Mouse (Mus musculus) heart, postnatal 4 days (tissue): Measurements from ENCODE around the gene Igfbpl1. TPM values are rescaled to one million over a fixed set of nuclear protein-coding genes. Genes with fewer than 3 reads are reported as not detected.
A peak's percentile ranks its signal among the peaks of the same experiment; 100 is the strongest.

Experiments used
- DNase-seq: peaks from one replicate; pipeline ENCODE4 v3.0.0; 2021
- total RNA-seq, 2 experiments: library from RNA; stranded (reverse); gene quantifications; 2 replicates each; pipeline ENCODE4 v1.2.3; 2021

Gene Igfbpl1
- total RNA-seq, 2 experiments from 2014 or later, result 7.3 to 7.5 TPM

DNA sequence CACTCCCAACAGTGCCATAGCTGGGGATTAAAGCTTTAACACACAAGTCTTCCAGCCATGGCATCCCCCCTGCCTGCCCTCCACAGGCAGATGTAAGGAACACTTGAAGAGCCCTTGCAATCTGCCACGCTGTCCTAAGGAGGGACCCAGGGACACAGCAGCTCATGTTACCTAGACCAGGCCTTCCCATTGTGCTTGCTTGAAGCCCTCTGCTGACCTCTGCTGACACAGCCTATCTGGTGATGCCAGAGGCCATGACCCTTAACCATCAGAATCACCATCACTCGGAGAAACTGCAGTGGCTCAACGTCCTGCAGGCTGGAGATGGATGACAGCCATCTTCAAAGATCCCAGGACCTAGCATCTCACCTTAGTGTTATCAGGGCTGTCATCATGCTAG, 4.7 kb downstream of the Igfbpl1 start:
- no peak for DNase-seq

DNA sequence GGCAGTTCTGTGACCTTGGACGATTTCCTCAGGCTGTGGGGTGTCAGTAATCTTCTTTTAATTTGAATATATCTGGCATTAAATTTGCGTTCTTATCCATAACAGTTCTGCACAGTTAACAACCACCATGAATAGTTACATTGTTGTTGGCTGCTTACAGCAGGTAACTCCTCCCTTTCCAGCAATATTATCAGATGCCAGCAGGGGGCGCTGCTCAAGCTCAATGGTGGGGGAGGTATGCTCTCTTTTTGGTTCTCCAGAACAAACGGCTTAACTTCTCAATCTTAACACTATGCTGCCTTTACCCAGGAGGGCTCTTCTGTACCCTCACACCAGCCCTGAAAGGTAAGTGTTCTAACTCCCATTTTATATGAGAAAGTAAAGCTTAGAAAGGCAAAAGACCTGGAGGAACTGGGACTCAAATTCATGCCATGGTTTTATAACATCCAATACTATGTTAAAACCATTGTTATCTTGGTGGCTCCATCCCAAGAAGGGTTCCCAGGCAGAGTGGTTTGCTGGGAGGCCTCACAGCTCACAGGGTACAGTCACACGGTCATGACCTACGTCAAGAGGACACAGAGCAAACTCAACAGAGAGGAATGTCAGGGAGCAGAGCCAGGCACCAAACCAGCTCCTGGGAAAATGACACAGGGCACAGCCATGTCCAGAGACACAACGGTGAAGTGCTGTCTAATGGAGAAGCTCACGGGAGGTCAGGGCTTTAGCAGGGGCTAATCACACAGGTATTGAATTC, 6.5 kb downstream of the Igfbpl1 start:
- peak; percentile 88 for DNase-seq

DNA sequence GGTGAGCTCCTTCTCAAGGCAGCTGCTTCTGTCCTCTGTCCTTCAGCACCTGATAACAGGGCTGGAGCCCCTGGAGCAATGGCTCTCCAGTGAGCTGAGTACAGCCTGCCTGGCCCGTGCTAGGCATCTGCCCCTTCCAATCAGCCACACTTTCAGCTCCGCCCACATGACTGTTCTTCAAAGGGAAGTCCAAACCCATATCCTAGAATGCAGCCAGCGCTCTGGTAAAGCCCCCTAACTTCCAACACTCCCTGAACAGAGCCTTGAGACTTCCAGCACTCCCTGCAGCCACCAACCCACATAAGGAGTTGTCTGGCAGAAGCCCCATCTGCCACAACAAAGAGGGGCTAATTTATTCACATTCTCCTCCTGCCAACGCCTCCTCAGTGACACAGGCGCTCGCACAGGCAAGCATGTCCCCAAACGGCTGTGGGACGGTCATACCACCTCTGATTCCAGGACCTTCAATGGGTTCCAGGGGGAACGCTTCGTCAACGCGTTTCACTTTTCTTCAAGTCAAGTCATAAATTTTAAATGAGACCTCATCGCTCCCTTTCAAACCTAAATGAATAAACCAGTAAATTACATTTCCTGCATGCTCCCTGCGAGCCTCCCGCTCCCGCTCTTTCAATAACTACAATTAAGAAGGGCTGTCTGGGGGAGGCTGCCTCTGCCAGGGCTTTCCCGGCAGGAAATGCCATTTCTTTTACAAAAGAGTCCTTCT, 7.4 kb downstream of the Igfbpl1 start:
- peak; percentile 73 for DNase-seq

DNA sequence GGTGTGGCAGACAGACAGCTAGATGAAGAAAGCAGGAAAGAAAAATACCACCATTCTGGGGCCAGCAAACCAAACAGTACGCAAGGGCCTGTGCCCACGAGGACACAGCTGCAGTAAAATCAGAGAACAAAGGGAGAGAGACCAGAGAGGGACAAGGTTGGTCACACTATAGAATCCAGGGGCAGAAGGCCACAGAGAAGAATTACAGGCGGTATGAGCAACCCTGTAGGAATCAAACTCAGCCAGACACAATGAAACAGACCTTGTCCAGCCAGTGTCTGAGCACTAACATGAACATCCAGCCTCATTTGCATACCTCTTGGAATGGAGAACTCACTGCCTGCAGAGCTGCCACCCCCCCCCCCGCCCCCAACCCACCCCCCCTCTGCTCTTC, 7.9 kb downstream of the Igfbpl1 start:
- DNase-seq, result no peak

DNA sequence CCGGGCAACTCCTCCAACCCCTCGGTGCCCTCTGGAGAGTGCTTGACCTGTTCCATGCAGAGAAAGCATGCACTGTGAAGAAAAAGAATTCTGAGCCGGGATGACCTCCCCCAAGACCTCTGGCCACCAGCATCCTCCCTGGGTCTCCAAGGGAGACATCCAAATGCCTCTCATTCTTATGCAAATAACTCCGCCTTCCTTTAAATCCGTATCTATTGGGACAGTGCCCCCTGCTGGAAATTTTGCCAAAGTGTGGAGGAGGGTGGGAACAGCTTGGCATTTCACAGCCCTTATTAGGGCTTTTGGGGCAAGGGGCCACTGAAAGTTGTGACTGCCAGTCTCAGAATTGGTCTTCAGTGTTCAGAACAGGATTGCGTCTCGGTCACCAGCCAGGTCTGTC, 11.2 kb downstream of the Igfbpl1 start:
- peak; percentile 75 for DNase-seq

DNA sequence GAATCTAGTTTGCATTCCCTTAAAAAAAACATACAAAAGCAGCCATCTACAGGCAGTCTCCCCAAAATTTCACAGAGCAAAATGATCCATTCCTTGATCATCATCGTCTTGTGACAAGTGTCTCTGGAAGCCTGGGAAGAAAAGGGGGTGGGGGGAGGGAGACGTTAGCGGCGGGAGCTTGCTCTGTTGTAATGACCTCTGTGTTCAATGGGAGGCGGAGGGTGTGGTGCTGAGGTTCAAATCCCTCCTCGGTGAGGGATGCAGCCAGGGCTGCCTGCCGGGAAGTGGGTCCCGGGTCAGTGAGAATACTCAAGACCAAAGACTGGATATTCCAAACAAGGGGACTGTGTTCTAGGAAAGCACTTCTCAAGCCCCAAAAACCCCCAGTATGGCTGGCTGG, 15.5 kb downstream of the Igfbpl1 start:
- DNase-seq, result no peak

DNA sequence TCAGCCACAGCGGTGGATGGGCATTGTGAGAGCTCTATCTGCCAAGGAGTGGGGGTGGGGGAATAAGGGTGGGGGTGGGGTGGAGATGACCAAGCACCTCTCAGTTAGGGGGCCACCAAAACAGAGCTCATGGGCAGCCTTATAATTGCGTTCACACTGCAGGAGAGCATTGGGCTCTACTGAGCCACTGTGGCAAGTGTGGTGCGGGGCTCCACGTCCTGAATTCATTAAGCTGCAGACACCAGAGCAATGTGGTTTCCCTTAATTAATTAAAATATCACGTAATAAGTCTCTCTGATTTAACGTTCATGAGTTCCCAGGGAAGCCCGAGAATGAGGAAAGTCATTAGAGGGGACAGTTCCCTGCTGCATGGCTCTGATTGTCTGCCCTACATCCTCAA, 18.7 kb downstream of the Igfbpl1 start:
- DNase-seq, result no peak

DNA sequence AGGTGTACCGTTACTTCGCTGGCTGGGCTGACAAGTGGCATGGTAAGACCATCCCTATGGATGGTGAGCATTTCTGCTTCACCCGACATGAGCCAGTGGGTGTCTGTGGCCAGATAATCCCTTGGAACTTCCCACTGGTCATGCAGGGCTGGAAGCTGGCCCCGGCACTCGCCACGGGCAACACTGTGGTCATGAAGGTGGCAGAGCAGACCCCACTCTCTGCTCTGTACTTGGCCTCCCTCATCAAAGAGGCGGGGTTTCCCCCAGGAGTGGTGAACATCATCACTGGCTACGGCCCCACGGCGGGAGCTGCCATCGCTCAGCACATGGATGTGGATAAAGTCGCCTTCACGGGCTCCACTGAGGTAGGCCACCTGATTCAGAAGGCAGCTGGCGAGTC, 23.8 kb downstream of the Igfbpl1 start:
- no peak for DNase-seq

DNA sequence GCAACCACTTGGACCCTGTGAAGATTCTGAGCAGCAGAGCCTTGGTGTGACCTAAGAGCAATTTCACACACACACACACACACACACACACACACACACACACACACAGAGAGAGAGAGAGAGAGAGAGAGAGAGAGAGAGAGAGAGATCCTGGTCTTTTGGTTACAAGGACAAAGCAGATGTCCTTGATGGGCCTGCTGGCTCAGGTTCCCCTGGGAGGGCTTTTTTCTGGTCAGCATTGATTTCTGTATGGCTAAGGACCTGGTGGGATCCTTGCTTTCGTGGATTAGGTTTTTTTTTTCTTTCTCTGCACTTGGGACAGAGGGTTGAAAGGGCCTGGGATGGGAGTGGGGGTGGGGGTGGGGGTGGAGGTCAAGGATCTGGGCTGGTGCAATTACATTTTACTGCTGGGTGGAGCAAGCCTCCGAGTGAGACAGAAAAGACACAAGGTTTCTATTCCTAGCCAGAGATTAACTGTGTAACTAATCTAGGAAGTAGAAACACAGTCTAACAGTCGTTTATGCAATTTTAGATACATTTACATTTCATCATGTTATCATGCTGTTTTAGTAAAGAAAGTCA, 26.7 kb downstream of the Igfbpl1 start:
- no peak for DNase-seq

DNA sequence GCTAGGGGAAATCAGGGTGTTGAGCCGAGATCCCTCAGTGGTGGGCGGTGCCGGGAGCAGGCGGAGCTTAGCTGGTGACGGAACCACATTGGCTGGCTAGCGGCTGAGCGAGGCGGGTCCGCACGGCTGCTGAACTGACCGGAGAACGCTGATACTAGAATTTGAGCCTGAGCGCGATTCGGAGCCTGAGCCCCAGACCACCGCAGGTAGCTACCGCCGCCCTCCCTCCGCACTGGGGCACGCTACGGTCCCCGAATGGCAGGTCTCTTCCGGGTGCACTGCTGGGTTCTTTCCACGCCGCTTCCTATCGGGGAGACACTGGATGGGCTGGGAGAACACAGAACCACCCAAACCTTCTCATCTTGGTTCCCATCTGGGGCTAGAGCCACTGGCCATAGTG, 27.8 kb downstream of the Igfbpl1 start, which contains the start of gene Aldh1b1:
Gene Aldh1b1, plus strand, starts transcription at position 59 of the 400 bp plus-strand sequence.
- peak; percentile 84 for DNase-seq

DNA sequence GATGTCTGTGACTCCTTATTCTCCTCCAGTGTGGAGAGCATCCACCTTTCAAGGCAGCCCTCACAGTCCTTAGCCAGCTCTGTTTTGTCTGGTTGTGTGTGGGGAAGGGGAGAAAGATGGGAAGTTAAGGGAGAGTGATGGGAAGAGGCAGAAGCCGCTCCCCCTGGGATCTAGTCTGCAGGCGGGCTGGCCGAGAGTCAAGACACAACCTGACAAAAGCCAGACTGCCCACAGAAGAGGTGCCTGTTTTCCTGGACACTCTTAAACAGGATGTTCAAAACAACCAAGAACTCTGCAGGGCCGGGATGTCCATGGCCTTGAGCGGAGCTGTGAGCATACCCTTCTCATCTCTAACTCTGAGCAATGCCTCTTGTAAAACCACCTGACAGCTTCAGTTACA, 30.0 kb downstream of the Igfbpl1 start:
- DNase-seq, result no peak

DNA sequence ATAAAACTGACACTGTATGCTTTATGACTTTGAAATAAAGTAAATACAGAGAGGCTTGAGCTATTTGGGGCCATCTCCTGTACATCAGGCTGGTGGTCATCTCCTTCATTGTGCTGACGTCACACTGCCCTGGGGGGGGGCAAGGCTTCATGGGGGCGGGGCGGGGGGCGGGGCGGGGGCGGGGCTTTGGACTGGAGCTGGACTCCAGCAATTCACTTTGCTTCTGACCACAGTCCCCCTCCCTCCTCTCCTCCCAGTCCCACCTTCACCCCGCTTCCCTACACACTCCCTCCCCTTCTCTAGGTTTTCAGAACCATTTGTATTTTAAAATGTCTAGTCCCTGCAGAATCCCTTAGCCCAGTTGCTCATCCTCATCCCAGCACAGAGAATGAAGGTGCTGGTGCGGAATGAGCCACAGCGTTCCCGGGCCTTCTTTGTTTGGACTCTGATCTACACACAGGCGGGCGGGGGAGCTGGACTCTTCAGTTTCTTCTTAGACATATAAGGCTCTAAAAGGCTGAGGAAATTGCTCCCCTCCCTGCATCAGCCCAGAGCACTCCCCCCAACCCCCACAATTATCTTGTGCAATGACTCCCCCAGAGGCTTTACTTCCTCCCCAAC, 31.4 kb downstream of the Igfbpl1 start:
- peak; percentile 27 for DNase-seq

DNA sequence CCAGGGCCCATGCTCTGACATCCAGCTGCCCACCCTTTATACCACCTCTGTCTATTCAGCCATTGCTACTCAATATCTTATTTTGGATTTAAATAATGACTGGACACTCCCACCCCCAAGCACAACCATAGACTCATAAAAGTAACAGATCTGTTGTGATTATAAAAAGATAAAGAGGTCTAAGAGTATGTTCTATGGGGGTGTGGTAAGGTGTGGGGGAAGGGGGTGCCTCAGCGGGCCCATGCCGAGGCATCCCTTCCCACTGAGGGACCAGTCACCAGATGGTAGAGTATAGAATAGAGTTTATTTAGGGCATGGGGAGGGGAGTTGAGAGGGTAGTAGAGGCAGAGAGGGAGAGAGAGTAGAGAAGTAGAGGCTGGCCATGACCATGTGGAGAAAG, 36.7 kb downstream of the Igfbpl1 start:
- DNase-seq, result no peak

DNA sequence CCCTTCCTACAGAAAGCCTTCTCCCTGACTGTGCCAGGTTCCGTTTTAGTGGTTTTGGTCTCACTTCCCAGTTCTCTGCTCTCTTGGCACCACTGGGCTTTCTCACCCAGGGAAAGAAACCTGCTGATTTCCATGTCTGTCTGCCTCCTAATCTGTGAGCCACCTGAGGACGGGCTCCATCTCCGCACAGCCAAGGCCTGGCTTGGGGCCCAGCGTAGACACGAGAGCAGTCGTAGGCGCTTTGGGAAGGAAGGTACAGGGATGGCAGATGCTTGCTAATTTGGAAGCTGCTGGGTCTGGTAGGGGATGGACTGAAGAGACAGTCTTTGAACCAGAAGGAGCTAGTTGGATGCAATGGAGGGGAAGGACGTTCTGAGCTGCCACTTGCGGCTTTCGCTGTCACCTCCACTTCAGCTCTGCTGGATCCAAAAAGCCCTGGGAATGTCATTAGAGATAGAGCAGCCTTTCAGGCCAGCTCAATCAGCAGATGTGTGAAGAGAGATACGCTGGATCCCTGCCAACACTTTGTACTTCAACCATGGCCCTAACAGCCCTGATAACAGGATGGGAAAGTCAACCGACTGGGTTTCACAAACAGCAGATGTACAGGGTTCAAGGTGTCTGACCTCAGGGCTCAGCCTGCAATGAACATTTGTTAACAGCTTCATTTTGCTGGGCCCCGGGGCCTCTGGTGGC, 37.3 kb downstream of the Igfbpl1 start:
- peak; percentile 56 for DNase-seq

DNA sequence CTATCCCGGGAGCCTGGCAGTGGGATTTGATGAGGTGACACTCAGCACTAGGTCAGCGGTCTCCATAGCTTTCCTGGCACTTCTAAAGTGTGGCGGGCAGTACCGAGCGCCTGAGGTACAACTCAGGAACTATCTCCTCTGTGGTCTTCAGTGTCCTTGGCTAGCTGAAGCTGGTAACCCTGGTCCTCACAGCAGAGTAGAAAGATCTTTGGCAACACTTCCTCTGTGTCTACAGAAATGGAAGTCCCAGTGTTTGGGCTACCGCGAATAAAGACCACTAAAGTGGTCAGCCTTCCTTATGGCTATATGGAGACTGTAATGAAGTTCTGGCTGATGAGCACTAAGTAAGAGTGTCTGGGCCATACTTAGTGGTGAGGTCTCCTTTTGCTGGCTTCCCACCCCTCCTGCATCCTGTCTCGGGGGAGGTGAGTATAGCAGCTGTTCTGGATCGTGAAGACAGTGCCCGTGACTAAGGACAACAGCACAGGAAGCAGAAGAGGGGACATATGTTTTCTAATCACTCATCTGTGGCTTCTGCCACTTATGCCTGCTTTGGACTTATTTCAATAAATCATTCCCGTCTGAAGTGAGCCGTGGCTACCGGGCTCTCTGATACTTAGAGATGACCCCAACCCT, 38.2 kb downstream of the Igfbpl1 start:
- DNase-seq, result no peak

DNA sequence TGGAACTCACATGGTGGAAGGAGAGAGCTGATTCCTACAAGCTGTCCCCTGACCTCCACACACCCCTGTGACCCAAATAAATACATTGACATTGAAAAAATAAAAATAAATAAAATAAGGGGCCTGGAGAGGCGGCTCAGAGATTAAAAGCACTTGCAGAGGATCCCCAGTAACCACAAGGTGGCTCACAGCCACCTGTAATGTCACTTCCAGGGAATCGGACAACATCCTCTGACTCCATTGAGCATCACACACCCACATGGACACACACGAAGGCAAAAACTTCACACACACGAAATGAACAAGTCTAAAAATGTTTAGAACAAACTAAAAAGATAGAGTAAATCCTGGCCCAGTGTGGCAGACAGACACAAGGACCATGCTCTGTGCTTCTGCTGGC, 40.0 kb downstream of the Igfbpl1 start:
- DNase-seq, result no peak

DNA sequence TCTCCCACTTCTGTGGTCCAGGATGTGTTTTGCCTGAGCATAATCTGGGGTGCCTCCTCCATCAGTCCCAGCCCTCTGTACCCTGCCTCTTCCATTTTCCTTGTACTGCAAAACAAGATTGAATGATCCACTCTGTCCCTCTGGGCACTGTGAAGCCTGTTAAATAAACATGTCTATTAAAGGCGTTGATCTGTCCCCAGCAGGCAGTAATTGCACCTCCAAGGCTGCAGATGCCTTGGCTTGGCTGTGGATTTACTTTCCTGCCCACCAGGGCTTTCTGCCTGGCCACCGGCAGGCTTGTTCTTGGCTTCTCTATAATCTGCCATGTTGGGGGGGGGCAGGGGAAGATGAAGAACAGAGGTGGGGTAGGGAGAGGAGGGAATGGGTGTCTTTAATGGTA, 40.8 kb downstream of the Igfbpl1 start:
- no peak for DNase-seq

DNA sequence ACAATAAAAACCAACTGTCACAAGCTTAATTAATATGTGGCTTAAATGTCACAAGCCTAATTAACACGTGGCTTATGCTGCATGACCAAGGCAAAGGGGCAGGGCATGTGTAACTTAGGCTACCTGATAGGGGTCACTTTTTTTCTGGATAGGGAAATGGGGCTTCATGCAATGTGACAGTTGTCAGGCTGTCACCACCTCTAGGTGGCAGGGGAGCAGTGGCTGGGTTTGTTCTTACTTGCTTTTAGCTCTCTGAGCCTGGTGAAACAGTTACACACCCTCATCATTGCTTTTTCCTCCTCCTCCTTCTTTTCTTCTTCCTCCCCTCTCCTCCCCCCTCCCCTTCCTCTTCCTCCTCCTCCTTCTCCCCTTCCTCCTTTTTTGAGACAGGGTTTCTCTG, 43.1 kb downstream of the Igfbpl1 start:
- peak; percentile 46 for DNase-seq

DNA sequence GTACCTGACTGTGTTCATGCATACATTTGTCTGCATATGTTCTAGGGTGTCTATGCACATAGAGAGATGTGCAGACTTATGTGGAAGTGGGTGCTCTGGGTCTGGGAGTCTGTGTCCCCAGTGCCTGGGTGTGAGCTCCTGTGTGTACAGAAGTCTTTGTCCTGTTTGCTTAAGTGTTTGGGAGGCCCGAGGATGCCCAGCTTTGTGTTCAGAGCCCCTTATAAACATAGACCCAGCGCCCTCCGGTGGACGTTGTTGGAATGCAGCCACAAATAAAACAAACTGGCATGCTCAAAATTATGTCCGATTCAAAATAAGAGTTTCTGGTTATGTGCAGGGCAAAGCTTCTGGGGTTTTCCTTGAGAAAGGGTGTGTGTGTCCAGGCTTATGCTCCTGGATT, 55.1 kb downstream of the Igfbpl1 start:
- DNase-seq, result peak; percentile 67

DNA sequence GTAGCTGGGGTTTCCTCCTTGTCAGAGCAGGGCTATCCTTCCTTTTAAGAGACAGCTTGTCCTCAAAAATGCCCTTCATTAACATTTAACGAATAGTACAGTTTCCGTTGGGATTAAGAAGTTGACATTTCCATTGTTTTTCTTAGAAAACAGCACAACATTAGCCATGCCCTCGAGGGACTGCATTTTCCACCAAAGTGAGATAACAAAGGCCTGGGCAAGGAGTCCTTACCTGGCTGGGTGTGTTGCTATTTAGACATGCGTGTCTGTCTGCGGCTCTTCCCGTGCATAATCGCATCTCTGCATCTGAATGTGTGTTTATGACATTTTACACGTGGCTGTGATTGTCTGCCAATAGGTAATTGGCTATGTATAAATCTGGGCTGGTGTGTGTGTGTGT, 55.5 kb downstream of the Igfbpl1 start:
- DNase-seq, result no peak

DNA sequence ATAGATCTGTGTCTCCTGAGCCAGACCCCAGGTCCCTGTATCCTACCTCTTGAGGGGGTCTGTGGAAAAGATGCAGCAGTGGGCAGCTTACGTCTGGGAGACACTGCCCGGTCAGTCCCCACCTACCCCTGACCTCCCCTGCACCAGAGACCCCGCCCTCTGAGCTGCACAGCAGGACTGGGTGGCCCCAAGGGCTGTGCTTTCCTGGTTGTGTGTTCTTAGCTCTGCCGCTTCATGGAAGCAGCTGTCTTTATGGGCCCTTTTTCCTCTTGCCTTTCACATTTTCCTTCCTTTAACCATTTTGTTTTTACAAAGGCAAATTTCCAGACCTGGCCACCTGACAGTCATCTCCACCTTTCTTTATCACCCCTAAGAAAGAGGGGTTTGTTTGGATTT, 56.1 kb downstream of the Igfbpl1 start:
- no peak for DNase-seq
